Mouse (Mus musculus) cerebellum, postnatal 10 days (tissue): ENCODE measurements around the gene Gm49450.
A peak's percentile ranks its signal among the peaks of the same experiment; 100 is the strongest.

Source experiments
- DNase-seq, 2 experiments: peaks; one replicate each; pipeline ENCODE4 v3.0.0; 2021; ENCODE audit warnings: mixed read lengths in 2 of 2

Gene Gm49450

DNA sequence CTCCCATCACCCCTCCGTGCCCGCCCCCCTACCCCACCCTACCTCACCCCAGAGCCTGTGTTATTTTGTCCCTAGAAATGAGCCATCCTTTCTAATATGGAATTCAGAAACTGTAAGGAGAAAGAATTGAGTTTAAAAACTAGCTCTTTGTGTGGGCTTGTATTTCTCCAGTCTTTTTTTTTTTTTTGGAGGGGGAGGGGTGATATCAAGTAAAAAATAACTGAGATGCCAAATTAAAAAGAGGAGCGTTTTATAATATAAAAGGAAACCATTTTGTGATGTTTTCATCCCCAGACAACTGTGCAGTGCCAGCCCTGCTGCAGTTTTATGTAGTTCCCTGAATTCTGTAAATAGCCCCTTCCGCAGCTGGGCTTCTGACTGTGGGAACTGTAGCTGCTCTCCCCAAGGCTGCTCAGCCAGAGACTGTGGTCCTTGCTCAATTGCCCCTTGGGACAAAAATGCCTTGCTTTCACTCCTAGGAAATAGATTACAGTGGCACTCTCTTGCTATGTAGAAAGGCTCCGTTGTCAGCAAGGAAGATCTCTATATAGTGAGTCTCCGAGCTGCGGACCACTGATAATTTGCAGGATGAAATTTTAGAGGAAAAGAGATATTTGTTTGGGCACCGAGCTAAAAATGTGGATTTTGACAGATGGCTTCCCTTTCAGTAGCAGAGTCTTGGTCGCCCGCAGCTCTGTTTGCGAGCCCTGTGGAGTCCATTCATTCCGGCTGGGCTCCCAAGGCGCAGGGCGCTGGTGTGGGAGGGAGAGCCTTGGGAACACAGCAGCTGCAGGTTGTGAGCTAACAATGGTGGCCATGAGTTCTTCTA is 1.3 kb upstream of the Gm49450 start:
- DNase-seq, result peak; percentile 75 to 77

DNA sequence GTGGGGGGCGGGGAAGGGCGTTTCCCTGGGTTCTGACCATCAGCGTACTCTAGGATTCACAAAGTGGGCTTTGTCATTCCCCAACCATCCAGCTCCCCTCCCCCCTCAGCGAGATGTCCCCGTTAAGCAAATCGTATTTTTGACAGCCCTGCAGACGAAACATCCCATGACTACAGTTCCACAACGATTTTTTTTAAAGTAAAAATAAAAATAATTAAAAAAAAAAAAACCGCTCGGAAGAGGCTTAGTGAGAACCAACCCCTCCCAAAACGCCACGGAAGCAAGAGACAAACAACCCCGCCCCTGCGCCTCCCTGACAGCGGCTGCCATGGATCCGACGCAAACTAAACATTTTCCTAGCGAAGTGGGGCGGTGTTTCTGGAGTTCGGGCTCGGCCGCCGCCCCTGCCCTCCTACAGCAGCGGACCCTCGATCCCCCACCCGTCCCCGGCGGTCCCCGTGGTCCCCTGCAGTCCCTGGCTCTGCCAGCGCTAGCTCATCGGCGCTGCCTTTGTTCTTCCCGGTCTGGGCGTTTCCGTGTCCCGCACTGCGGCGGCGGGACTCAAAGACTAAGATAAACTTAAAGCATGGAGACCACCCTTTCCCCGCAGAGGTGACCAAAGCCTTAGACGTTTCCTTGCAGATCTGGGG is 475 bp downstream of the Gm49450 start:
- peak; percentile 86 to 87 for DNase-seq

DNA sequence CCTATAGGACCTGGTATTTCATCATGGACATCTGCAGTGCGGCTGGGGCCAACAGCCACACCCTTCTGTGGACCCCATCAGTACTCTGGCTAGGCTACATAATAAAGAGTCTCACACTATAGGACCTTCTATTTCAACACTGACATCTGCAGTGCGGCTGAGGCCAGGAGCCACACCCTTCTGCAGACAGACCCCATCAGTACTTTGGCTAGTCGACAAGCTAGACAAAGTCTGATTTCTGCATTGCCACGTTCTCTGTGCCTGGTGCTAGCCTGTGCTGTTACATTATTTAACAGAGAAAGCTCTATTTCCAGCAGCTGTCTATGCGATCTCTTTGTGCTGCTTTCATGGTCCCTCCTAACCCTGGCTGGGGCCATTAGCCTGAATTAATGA is 1.3 kb downstream of the Gm49450 start:
- DNase-seq, result peak; percentile 48 to 51

DNA sequence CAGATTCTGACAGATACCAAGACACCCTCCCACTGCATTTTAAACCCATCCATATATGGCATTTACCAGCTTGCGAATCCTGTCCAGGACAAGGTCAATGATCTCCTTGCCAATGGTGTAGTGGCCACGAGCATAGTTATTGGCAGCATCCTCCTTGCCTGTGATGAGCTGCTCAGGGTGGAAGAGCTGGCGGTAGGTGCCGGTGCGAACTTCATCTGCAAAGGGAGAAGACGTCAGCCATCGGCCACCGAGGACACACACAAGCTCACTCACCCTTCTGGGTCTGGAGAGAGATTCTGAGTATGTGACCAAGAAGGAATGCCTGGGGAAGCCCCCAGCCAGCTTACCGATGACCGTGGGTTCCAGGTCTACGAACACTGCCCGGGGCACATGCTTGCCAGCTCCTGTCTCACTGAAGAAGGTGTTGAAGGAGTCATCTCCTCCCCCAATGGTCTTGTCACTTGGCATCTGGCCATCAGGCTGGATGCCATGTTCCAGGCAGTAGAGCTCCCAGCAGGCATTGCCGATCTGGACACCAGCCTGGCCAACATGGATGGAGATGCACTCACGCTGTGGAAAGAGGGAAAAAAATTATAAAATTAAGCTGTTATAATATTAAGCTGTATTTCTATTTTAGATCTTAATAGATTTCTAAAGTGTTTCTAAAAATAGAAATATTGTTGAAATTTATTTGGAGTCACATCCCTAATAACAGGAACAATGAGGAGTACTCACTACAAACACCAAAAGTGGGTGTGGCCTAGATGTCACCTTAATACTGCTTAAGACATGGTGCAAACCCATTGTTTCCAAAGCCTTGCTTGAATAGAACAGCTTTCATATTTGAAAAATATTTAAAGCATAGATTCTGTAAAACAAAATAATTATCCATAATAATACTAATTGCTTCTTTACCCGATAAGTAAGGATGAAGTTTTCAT is 2.0 kb downstream of the Gm49450 start:
- peak; percentile 57 to 60 for DNase-seq

DNA sequence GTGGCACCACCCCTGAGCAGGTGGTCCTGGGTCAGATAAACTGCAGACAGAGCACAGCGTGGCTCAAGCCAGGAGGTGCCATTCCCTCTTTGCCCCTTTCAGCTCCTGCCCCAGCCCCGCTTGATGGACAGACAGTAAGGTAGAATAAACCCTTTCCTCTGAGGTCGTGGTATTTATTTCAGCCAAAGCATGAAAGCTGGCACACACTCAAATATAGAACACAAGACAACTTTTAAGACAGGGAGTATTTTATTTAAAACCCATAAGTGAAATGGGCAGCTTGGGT is 3.8 kb downstream of the Gm49450 start:
- peak; percentile 52 to 60 for DNase-seq

DNA sequence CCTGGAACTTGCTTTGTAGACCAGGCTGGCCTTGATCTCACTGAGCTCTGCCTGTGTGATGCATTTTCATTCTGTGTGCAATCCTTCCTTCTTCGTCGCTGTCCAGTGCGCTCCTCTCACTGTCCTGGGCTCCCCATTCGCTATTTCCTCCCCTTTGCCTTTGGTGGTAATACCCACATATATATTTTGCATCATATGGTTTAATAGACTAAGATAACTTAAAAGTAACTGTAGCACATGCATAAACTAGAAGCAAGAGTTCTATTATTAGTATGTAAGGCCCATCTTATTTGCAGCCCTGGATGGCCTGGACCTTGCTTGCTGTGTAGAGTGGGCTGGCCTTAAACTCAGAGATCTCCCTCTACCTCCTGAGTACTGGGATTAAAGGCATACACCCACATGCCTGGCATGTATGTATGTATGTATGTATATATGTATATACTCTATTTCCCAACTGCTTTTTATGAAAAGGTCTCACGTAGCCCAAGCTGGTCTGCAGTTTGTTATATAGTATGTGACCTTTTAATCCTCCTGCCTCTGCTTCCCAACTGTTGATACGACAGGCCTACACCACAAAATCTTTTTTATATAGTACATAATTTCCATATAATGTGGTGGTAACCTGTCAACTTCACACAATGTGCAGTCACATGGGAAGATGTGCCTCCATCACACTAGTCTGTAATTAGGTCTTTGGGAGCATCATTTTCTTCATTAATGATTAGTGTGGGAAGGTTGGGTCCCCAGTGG is 4.3 kb downstream of the Gm49450 start:
- DNase-seq, result peak; percentile 40 to 54

DNA sequence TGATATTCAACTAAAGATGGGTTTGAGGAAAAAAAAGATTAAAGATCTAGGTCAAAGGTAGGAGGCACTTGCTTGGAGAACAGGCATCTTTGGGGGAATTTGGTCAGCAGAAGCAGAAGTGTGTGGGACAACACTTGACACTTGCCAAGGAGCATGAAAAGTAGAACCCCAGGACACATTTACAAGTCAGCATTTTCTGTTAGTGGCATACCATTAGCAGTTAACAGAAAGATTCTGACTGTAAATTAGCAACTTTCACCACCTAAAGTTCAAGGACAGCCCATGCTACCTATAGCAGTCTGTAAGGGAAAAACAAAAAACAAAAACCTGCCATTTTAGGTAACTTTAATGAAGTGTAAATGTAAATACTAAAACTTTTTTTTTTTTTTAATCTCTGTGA is 5.0 kb downstream of the Gm49450 start:
- no peak for DNase-seq

DNA sequence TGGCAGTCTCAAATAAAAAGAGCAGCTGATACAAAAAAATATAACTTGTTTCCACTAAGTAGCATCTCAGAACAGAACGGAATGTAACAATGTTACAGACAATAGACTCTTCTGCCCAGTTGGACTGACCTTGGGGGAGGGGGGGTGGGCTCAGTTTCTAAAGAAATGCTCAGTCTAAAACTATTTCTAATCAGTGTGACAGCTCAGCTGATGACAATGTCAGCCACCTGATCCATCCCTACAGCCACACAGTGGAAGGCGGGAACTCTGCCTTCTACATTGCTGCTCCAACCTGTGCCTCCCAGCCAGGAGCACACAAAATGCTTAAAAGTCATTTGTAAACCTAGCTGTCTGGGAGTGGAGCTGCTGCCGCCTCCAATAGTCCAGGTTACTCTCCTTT is 5.5 kb downstream of the Gm49450 start:
- DNase-seq, result no peak

DNA sequence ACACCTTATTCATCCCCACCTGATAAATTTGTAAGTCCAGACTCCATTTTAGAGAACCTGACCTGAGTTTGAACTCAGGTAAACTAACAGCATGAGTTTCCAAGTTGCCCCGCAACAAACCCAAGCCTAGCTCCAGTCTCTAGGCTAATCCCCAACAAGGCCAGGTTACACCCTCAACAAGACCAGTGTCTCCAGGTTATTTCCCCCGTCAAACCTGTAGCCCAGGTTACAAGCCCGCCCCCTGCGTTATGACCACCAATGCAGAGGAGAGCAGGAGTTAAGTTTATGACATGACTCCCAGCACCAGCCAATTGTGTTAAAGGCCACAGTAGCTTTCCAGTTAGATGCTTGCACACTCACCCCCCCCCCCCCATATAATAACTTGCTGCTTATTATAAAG is 10.2 kb downstream of the Gm49450 start:
- no peak for DNase-seq

DNA sequence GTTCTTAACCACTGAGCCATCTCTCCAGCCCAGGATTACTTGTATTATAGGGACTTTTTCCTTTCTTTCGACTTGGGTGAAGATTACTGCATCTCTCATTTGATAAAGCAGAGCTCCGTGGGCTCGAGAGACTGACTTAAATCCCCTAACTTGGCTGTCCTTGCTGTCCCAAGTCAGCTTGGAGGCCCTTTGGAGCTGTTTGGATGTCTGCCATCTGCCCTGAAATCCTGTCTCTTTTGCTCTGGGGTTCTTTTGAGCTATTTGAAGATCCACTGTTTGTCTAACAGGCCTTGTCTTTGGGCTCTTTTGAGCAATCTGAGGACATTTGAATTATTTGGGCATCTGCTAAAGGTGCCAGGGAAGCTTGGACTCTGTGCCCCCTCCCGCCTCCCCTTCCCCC is 11.3 kb downstream of the Gm49450 start:
- DNase-seq, result peak; percentile 52 to 55

DNA sequence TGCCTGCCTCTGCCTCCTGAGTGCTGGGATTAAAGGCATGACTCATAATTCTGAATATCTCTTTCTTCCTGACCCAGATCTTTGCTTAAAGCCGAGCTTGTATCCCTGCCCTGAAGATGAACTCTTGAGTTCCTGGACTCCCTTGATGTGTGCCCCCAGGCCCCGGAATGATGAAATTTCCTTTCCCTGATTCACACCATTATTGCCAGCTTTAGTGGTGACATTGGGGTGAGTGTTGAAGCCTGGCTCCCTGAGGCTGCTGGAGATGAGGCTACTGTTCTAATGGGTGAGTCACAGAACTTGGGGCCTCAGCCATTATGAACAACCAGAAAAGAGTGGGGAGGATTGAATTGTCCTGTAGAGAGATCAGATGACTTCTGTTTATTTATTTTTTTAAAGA is 11.8 kb downstream of the Gm49450 start:
- DNase-seq, result no peak

DNA sequence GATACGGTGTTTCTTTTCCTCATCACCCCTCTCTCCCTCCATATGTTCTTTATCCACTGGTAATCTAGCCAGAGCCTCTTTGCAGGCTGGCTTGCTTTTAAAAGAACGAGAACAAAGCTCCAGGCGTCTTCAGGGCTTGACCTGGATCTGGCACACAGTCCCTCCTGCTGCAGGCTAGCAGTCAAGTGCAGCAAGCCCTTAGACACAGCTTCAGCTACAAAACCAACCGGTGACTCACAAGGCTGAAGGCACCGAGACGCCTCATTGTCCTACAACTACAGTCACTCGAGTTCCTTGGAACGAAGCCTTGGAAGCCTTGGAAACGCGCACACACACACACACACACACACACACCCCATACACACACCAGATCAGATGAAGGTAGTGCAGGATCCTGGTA is 12.5 kb downstream of the Gm49450 start:
- peak; percentile 69 to 74 for DNase-seq

DNA sequence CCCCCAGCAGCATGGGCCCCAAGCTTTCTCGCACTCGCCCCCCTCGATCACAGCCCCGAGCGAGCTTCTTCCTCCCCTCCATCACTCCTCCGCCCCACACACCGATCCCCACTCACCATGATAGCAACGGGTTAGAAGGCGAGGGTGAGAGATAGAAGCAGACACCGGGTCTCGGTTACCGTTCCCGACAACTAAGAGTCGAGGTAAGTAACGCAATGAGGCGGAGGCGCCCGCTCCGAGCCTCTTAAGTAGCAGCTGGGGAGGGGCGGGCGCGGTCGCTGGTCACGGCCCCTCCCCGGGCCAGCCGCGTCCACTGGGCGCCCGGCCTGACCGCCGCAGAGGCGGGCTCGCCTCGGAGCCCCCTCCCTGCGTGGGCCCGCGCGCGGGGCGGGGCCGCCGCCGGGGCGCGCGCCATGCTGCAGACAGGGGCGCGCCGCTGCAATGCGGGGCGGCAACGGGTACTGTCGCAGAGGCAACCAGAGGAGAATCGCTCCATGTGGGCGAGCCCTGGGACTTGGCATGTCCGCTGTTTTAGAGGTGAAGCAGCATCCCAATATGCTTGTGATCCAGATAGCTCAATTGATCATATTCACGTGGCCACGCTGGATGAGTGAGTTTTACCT is 19.0 kb downstream of the Gm49450 start, which contains the start of gene Tuba1b:
Gene Tuba1b (minus strand): TSS at position 349 of the 623 bp plus-strand sequence.
- DNase-seq, result peak; percentile 93 to 96

DNA sequence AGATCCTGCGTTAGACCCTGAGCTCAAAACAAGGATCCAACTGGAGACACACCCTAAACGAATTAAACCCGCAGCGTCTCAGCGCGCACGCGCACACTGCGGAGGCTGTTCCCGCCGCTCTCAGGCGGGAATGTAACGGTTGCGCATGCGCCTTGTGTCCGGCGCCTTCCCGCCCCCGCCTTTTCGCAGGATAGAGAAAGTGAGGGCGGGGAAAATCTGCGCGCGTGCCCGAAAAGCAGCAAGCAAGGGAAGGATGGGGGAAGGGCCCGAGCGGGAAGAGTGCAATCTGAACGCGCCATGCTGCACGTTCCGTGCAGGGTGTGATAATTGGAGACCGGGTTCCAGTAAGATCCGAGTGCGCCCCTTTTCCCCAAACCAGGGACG is 19.5 kb downstream of the Gm49450 start:
- DNase-seq, result peak; percentile 98 to 99

DNA sequence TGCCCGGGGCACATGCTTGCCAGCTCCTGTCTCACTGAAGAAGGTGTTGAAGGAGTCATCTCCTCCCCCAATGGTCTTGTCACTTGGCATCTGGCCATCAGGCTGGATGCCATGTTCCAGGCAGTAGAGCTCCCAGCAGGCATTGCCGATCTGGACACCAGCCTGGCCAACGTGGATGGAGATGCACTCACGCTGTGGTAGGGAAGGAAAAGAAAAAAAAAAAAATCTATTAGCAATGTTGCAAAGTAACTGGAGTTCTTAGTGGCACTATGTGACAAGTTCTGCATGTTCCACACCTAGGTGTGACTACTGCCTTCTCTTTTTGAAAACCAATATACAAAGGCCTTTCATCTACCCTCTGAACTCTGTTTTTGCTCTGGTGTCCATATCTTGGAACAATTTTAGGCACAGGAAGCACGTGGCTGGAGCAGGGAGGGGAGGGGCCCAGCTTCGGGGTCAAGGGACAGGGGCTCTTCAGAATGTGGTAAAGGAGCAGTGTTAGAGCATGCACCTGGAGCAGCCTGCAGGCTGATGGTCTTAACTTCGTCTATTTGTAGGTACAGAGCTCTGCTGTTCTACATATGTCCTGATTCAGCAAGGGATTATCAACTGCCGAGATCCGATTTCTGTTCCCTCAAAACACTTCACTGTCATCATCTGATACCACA is 20.2 kb downstream of the Gm49450 start:
- peak; percentile 59 to 62 for DNase-seq

DNA sequence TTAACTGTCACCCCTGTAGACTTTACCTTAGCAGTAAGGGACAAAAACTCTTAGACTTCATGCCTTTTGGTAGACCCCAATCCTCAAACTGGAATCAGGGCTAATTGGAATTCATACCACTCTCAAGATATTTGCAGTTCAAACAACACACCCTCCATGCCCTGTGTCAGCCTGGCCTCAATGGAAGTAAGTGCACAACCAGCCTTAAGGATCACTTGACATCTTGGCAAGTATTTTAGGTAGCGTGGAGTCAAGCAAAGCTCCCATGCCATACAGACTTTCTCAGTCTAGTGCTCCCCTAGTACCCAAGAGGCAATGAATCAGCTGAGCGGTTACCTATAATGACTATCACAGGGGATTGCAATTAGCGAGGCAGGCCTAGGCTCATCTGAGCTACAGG is 22.4 kb downstream of the Gm49450 start:
- DNase-seq, result no peak

DNA sequence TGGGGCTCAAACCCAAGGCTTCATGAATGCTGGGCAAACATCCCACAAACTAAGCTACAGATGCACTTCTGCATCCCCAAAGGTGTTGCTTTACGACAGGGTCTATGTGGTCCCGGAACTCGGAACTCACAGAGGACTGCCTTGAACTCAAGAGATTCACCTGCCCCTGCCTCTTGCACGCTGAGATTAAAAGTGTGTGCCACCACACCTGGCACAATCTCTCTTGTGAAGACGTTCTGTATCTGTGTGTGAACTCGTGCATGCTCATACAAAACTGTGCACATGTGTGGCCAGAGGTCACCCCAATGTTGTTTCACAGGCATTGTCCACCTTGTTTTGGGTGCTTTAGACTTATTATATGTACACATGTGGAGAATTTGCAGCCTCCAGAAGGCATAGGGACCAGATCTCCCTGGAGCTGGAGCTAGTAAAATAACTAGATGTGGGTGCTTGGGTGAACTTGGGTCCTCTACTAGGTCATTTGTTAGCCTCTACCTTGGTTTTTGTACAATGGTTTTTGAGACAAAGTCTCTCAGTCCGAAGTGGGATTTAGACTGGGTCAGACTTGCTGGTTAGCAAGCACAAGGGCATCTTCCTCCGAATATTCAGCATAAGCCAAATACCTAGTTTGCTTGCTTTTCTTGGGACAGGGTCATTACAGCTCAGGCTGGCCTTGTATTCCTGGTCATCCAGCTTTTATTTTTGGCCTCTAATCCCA is 23.2 kb downstream of the Gm49450 start:
- DNase-seq, result no peak

DNA sequence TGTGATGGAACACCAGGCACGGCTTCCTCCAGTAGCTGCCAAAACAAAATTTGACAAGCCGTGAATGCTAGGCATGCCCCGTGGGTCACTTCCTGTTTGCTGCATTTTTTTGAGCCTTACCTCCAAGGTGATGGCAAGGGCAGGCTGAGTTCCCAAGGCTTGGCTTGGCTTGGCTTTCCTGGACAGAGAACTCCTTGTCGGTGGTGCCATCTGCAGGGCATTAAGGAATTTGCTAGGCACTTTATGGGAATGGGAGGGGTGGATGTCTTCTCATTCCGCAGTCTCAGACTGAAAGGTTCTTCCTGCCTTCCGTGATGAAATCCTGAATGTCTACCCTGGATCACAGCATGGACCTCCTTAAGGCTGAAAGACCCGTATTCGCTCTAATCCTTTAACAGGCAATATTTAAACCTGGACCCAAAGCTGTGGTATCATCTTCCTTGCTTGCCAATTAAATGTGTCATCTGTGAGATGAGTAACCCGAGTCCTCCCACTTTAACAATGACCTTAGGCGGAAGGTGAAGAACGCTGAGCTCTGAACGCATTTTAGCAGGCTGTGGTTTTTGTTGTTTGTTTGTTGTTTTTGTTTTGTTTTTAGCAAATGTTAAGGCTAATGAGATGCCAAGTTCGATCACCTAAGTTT is 24.6 kb downstream of the Gm49450 start:
- DNase-seq, result peak; percentile 90 to 91

DNA sequence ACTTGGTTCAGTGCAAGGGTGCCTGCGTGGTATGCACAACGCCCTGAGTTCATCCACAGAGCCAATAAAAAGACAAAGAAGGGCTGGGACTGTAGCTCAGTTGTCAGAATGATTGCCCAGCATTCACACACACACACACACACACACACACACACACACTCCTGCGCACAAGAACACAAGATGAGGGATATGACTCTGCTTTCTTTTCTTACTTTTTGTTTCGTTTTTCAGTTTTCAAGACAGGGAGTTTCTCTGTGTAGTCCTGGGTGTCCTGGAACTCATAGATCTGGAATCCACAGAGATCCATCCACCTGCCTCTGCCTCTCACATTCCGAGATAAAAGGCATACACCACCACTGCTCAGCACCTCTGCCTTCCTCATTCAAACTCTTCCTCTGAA is 25.8 kb downstream of the Gm49450 start:
- no peak for DNase-seq

DNA sequence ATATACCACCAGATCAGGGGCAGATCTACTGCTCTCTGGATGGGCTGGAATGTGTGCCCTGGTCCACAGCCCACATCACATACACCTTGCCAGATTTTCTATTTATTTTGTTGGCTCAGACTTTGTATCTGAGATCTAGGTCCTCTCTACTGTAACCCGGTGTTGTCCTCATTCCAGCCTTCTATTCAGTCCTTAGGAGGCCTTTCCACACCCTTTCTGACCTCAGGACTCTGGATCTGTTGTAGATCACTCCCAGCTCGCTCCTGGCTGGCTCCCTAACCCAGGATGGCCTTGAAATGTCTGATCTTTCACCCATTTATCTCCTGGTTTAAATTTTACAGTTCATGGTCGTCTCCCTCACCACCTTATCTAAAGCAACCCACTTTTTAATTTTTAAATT is 28.7 kb downstream of the Gm49450 start:
- no peak for DNase-seq
